Mouse (Mus musculus) cerebellum, adult 2 months (tissue): ENCODE results near the gene Epha5.

Experiments
- CTCF ChIP-seq: fragments of 200-500 bp; IDR thresholded peaks from 2 replicates; pipeline ENCODE4 v1.5.1; 2011; ENCODE audit warnings: low read depth, mild to moderate bottlenecking, control low read depth, low read length, moderate library complexity, borderline replicate concordance; ENCODE audit not compliant: insufficient read depth
- POLR2A ChIP-seq: fragments of 200-500 bp; IDR thresholded peaks from 2 replicates; pipeline ENCODE4 v1.6.1; 2011; ENCODE audit warnings: low read length, control low read depth, borderline replicate concordance; ENCODE audit not compliant: insufficient read depth

GRCm38 (mm10) chr5:84408370-84408769 lies 8.8 kb downstream of the Epha5 start:
- no peak for TF ChIP-seq POLR2A
- no peak for TF ChIP-seq CTCF
